Comparison of ENCODE assay signal across 9 mouse cellular contexts in the genomic region with DNA sequence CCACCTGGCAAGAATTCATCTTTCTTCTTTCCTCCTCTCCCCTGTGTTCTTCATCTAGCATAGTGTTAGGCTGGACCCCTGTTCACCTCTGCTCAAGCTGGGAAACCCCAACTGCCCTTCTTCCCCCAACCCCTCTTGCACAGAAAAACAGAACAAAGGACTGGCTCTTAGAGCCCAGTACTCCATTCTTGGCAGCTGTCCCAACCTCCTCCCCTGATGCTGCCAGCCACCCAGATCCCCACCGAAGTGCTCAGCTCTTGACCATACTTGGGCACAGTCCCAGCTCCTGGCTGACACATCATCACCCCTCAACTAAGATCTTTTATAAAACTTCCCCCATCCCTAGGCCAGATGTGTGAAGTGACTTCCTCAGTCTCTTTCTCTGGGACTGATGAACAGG.
DNase-seq lines count a peak whose midpoint lies in the region; ATAC-seq and TF ChIP-seq lines count a peak whose summit lies in the region.
"Had no signal": no experiment of that assay in that cellular context is flagged by ENCODE, and none has a peak within 500 bp of the region (broad histone marks: within the 10 kb centered on the region; RNA-seq: fewer than 3 reads in every experiment).

No protein-coding gene starts in this region.

- no peak overlapping the region for H3K9ac ChIP-seq in intestine, embryonic 14.5 days (ENCODE audit: low read length)
- no peak overlapping the region for H3K9ac ChIP-seq in intestine, postnatal 0 days (ENCODE audit: low read depth, low read length)
- H3K9ac ChIP-seq in intestine, embryonic 15.5 days: no peak overlapping the region

- peak; percentile 72; the same call in 1 of the 2 replicates for ATAC-seq in intestine, embryonic 14.5 days (replicated peaks; ENCODE audit: low FRiP score, low TSS enrichment, low read depth)
- ATAC-seq in intestine, postnatal 0 days: no peak
- peak; percentile 69; the same call in 1 of the 2 replicates for ATAC-seq in intestine, embryonic 15.5 days
- ATAC-seq in monocyte, adult 5-6 weeks (replicated peaks; ENCODE audit: insufficient number of reproducible peaks, low FRiP score, low TSS enrichment, poor library complexity, severe bottlenecking): no peak

- intact Hi-C loops in gastrocnemius, postnatal 14 days (cut with DNase I; ENCODE audit: low total_unique reads): no loop called here

- H3K4me2 ChIP-seq in intestine, embryonic 14.5 days (ENCODE audit: low read length): no peak overlapping the region
- no peak overlapping the region for H3K4me2 ChIP-seq in intestine, postnatal 0 days (replicated peaks; ENCODE audit: low read depth)
- no peak overlapping the region for H3K4me2 ChIP-seq in intestine, embryonic 15.5 days (replicated peaks)

- no peak overlapping the region for H3K4me3 ChIP-seq in intestine, embryonic 14.5 days (ENCODE audit: low read depth, low read length)
- no peak overlapping the region for H3K4me3 ChIP-seq in intestine, postnatal 0 days (ENCODE audit: low read depth, low read length)
- no peak overlapping the region for H3K4me3 ChIP-seq in intestine, embryonic 15.5 days (replicated peaks)

- no peaks in the 10 kb centered on the region for H3K27me3 ChIP-seq in intestine, embryonic 14.5 days (replicated peaks; ENCODE audit: control insufficient read depth, insufficient read depth, low read length)
- H3K27me3 ChIP-seq in intestine, postnatal 0 days (replicated peaks; ENCODE audit: control insufficient read depth, insufficient read depth, low read length): no peaks in the 10 kb centered on the region
- no peaks in the 10 kb centered on the region for H3K27me3 ChIP-seq in intestine, embryonic 15.5 days (replicated peaks)

- no peak overlapping the region; the same call in 1 of the 2 replicates for H3K27ac ChIP-seq in intestine, embryonic 14.5 days (ENCODE audit: low read depth)
- no peak overlapping the region for H3K27ac ChIP-seq in intestine, postnatal 0 days (ENCODE audit: low read depth, low read length)
- no peak overlapping the region for H3K27ac ChIP-seq in intestine, embryonic 15.5 days

- no peaks in the 10 kb centered on the region for H3K9me3 ChIP-seq in intestine, embryonic 14.5 days (ENCODE audit: control insufficient read depth, low read length)
- no peaks in the 10 kb centered on the region for H3K9me3 ChIP-seq in intestine, postnatal 0 days (ENCODE audit: control insufficient read depth)
- H3K9me3 ChIP-seq in intestine, embryonic 15.5 days: no peaks in the 10 kb centered on the region

- no peaks in the 10 kb centered on the region for H3K36me3 ChIP-seq in intestine, embryonic 14.5 days (ENCODE audit: control insufficient read depth, insufficient read depth, low read length)
- no peaks in the 10 kb centered on the region for H3K36me3 ChIP-seq in intestine, postnatal 0 days (ENCODE audit: control insufficient read depth, insufficient read depth)
- no peaks in the 10 kb centered on the region for H3K36me3 ChIP-seq in intestine, embryonic 15.5 days

- 54% methylated on average over 1 of the region's 1 CpGs for WGBS in intestine, embryonic 14.5 days
- 30% methylated on average over 1 of the region's 1 CpGs for WGBS in intestine, postnatal 0 days
- WGBS in intestine, embryonic 15.5 days: 59% methylated on average over 1 of the region's 1 CpGs

- DNase-seq in intestine, embryonic 14.5 days (ENCODE audit: low spot score): no peak
- peak; percentile 85 for DNase-seq in 3T3-L1 (ENCODE audit: low read depth, low spot score)
- peak; percentile 62 for DNase-seq in MN1 (ENCODE audit: low spot score)
- no peak for DNase-seq in gastrocnemius, postnatal 14 days
- no peak for DNase-seq in spleen, postnatal 36 days (ENCODE audit: low spot score in 2 of 2)
- DNase-seq: thymus, postnatal 25 days had no signal

- H3K4me1 ChIP-seq in intestine, embryonic 14.5 days (replicated peaks; ENCODE audit: control insufficient read depth, insufficient read depth, low read length): no peaks in the 10 kb centered on the region
- H3K4me1 ChIP-seq in intestine, postnatal 0 days (replicated peaks; ENCODE audit: control insufficient read depth, insufficient read depth, low read length): no peaks in the 10 kb centered on the region
- H3K4me1 ChIP-seq in intestine, embryonic 15.5 days (replicated peaks): no peaks in the 10 kb centered on the region

- TF ChIP-seq CTCF in intestine, postnatal 0 days (IDR thresholded peaks at IDR 0.05; ENCODE audit: low read depth): no peak

Comparison
In these comparisons a context has a peak if more than half of its experiments do, and no peak if none do; other contexts are left out.
1. ATAC-seq: peak in intestine, embryonic 14.5 days (single experiment) and intestine, embryonic 15.5 days (single experiment); none in intestine, postnatal 0 days (single experiment) and monocyte, adult 5-6 weeks (single experiment).
2. DNase-seq: peak in 3T3-L1 (single experiment) and MN1 (single experiment); none in intestine, embryonic 14.5 days (single experiment), gastrocnemius, postnatal 14 days (single experiment) and spleen, postnatal 36 days (0 of 2).